Mouse (Mus musculus): ENCODE data around the gene Olfr1491. TPM values are rescaled to one million over a fixed set of nuclear protein-coding genes. Genes with fewer than 3 reads are reported as not detected.

Gene Olfr1491
- not detected in 2 replicates for polyA plus RNA-seq (2015; fragmentation: Nextera tagmentation; extraction: Ambion mirVana)

- Histone ChIP-seq H3K27ac (ENCODE audit: low read length) (no peak within 1 kb of the TSS), H3K4me3 (ENCODE audit: low read depth, low read length) (no peak within 1 kb of the TSS), H3K36me3 (ENCODE audit: control insufficient read depth, insufficient read depth, low read length) (no peaks in the 10 kb centered on the region), H3K9ac (ENCODE audit: low read depth, low read length) (no peak within 1 kb of the TSS), H3K9me3 (replicated peaks; ENCODE audit: control insufficient read depth, low read length, poor library complexity, severe bottlenecking) (no peaks in the 10 kb centered on the region), H3K4me1 (ENCODE audit: control insufficient read depth, insufficient read depth, low read length) (no peaks in the 10 kb centered on the region), H3K4me2 (ENCODE audit: low read length) (no peak within 1 kb of the TSS), H3K27me3 (ENCODE audit: control insufficient read depth, insufficient read depth, low read depth, low read length) (no peaks in the 10 kb centered on the region)
- ATAC-seq = no peak
- 84% methylated on average over 3 of the region's 3 CpGs for WGBS
Measured at GRCm38 (mm10) chr19:13696968-13697367, at the start of gene Olfr1491. Gene Olfr1491, plus strand, starts transcription at chr19:13697268.

- Histone ChIP-seq H3K36me3 (ENCODE audit: control insufficient read depth, insufficient read depth, low read length) (no peaks in the 10 kb centered on the region), H3K4me1 (ENCODE audit: control insufficient read depth, insufficient read depth, low read length) (no peaks in the 10 kb centered on the region), H3K9ac (ENCODE audit: low read depth, low read length) (no peak within 1 kb of the TSS), H3K4me2 (ENCODE audit: low read length) (no peak within 1 kb of the TSS), H3K27me3 (ENCODE audit: control insufficient read depth, insufficient read depth, low read depth, low read length) (no peaks in the 10 kb centered on the region), H3K9me3 (replicated peaks; ENCODE audit: control insufficient read depth, low read length, poor library complexity, severe bottlenecking) (peaks cover 6% of the 10 kb centered on the region; the same call in 1 of the 2 replicates), H3K4me3 (ENCODE audit: low read depth, low read length) (no peak within 1 kb of the TSS), H3K27ac (ENCODE audit: low read length) (no peak within 1 kb of the TSS)
- ATAC-seq = no peak
- 63% methylated on average over 1 of the region's 1 CpGs for WGBS
Measured at GRCm38 (mm10) chr19:13650791-13651190, 46.3 kb upstream of the Olfr1491 start, which contains the start of gene Olfr1490. Gene Olfr1490, plus strand, starts transcription at chr19:13651091.

- no peaks in the 10 kb centered on the region for H3K4me1 ChIP-seq (ENCODE audit: control insufficient read depth, insufficient read depth, low read length)
- H3K9ac ChIP-seq (ENCODE audit: low read depth, low read length) = no peak within 1 kb of the TSS
- 56% methylated on average over 2 of the region's 2 CpGs for WGBS
- H3K4me2 ChIP-seq (ENCODE audit: low read length) = no peak within 1 kb of the TSS
- H3K27me3 ChIP-seq (ENCODE audit: control insufficient read depth, insufficient read depth, low read depth, low read length) = no peaks in the 10 kb centered on the region
- ATAC-seq = no peak
- no peak within 1 kb of the TSS for H3K27ac ChIP-seq (ENCODE audit: low read length)
- H3K9me3 ChIP-seq (replicated peaks; ENCODE audit: control insufficient read depth, low read length, poor library complexity, severe bottlenecking) = no peaks in the 10 kb centered on the region
- H3K36me3 ChIP-seq (ENCODE audit: control insufficient read depth, insufficient read depth, low read length) = no peaks in the 10 kb centered on the region
- H3K4me3 ChIP-seq (ENCODE audit: low read depth, low read length) = no peak within 1 kb of the TSS
Measured at GRCm38 (mm10) chr19:13722978-13723377, 25.9 kb downstream of the Olfr1491 start, which contains the start of gene Olfr1493-ps1. Gene Olfr1493-ps1, plus strand, starts transcription at chr19:13723278.

DNA sequence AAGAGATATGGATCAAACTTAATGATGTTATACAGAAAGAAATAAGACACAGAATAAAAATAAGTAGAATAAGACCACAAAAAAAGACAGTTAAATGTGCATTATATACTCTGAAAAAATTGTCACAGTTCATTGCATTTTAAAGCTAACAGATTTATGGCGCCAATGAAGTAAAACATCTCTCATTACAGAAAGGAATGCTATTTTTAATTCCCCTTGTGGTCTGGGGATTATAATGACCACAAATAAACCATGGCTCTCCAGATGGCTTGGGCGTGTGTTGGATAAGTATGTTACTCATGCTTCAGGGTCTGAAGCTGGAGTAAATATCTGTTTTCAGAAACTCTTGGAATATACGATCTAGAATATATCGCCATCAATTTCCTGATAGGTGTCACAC, 42.4 kb downstream of the Olfr1491 start, which contains the start of gene Olfr1494:
Gene Olfr1494 (plus strand): TSS at position 301 of the 400 bp plus-strand sequence.
- Histone ChIP-seq H3K9ac (ENCODE audit: low read depth, low read length) (no peak within 1 kb of the TSS), H3K27me3 (ENCODE audit: control insufficient read depth, insufficient read depth, low read depth, low read length) (no peaks in the 10 kb centered on the region), H3K4me2 (ENCODE audit: low read length) (no peak within 1 kb of the TSS), H3K4me1 (ENCODE audit: control insufficient read depth, insufficient read depth, low read length) (no peaks in the 10 kb centered on the region), H3K27ac (ENCODE audit: low read length) (no peak within 1 kb of the TSS), H3K36me3 (ENCODE audit: control insufficient read depth, insufficient read depth, low read length) (no peaks in the 10 kb centered on the region), H3K9me3 (replicated peaks; ENCODE audit: control insufficient read depth, low read length, poor library complexity, severe bottlenecking) (no peaks in the 10 kb centered on the region), H3K4me3 (ENCODE audit: low read depth, low read length) (no peak within 1 kb of the TSS)
- ATAC-seq = no peak
- 91% methylated on average over 4 of the region's 4 CpGs for WGBS

DNA sequence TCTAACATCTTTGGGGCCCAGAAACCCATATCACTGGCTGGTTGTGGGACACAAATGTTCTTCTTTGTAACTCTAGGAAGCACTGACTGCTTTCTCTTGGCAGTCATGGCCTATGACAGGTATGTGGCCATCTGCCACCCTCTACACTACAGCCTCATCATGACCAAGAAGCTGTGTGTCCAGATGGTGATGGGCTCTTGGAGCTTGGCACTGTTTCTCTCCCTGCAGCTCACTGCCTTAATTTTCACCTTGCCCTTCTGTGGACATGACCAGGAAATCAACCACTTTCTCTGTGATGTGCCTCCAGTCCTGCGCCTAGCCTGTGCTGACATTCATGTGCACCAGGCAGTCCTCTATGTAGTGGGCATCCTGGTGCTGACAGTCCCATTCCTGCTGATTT, 52.3 kb downstream of the Olfr1491 start:
- no peak overlapping the region for H3K27ac ChIP-seq (ENCODE audit: low read length)
- H3K9ac ChIP-seq (ENCODE audit: low read depth, low read length) = no peak overlapping the region
- no peak overlapping the region for H3K4me3 ChIP-seq (ENCODE audit: low read depth, low read length)
- H3K4me1 ChIP-seq (ENCODE audit: control insufficient read depth, insufficient read depth, low read length) = no peaks in the 10 kb centered on the region
- H3K9me3 ChIP-seq (replicated peaks; ENCODE audit: control insufficient read depth, low read length, poor library complexity, severe bottlenecking) = no peaks in the 10 kb centered on the region
- ATAC-seq = no peak
- no peak overlapping the region for H3K4me2 ChIP-seq (ENCODE audit: low read length)
- no peaks in the 10 kb centered on the region for H3K27me3 ChIP-seq (ENCODE audit: control insufficient read depth, insufficient read depth, low read depth, low read length)
- H3K36me3 ChIP-seq (ENCODE audit: control insufficient read depth, insufficient read depth, low read length) = no peaks in the 10 kb centered on the region
- 94% methylated on average over 1 of the region's 1 CpGs for WGBS

Other genes with a start within 250 kb of the Olfr1491 start
- not detected in 2 replicates for gene Olfr1472, start 241.2 kb upstream of the Olfr1491 start, polyA plus RNA-seq (2015; fragmentation: Nextera tagmentation; extraction: Ambion mirVana)
- gene Olfr1474, start 227.7 kb upstream of the Olfr1491 start, polyA plus RNA-seq (2015; fragmentation: Nextera tagmentation; extraction: Ambion mirVana) = not detected in 2 replicates
- gene Olfr1475, start 217.1 kb upstream of the Olfr1491 start, polyA plus RNA-seq (2015; fragmentation: Nextera tagmentation; extraction: Ambion mirVana) = not detected in 2 replicates
- not detected in 2 replicates for gene Olfr1477, start 196.7 kb upstream of the Olfr1491 start, polyA plus RNA-seq (2015; fragmentation: Nextera tagmentation; extraction: Ambion mirVana)
- not detected in 2 replicates for gene Olfr1480, start 169.4 kb upstream of the Olfr1491 start, polyA plus RNA-seq (2015; fragmentation: Nextera tagmentation; extraction: Ambion mirVana)
- not detected in 2 replicates for gene Olfr1484, start 113.8 kb upstream of the Olfr1491 start, polyA plus RNA-seq (2015; fragmentation: Nextera tagmentation; extraction: Ambion mirVana)
- not detected in 2 replicates for gene Olfr1487, start 79.9 kb upstream of the Olfr1491 start, polyA plus RNA-seq (2015; fragmentation: Nextera tagmentation; extraction: Ambion mirVana)
- gene Olfr1489, start 65.6 kb upstream of the Olfr1491 start, polyA plus RNA-seq (2015; fragmentation: Nextera tagmentation; extraction: Ambion mirVana) = not detected in 2 replicates
- gene Olfr1490, start 46.2 kb upstream of the Olfr1491 start, polyA plus RNA-seq (2015; fragmentation: Nextera tagmentation; extraction: Ambion mirVana) = not detected in 2 replicates
- not detected in 2 replicates for gene Olfr1493-ps1, start 26.0 kb downstream of the Olfr1491 start, polyA plus RNA-seq (2015; fragmentation: Nextera tagmentation; extraction: Ambion mirVana)
- not detected in 2 replicates for gene Olfr1494, start 42.5 kb downstream of the Olfr1491 start, polyA plus RNA-seq (2015; fragmentation: Nextera tagmentation; extraction: Ambion mirVana)
- gene Olfr1495, start 67.3 kb downstream of the Olfr1491 start, polyA plus RNA-seq (2015; fragmentation: Nextera tagmentation; extraction: Ambion mirVana) = not detected in 2 replicates
- gene Olfr1496, start 80.6 kb downstream of the Olfr1491 start, polyA plus RNA-seq (2015; fragmentation: Nextera tagmentation; extraction: Ambion mirVana) = not detected in 2 replicates
- gene Olfr1497, start 100.9 kb downstream of the Olfr1491 start, polyA plus RNA-seq (2015; fragmentation: Nextera tagmentation; extraction: Ambion mirVana) = not detected in 2 replicates
- gene Olfr1499, start 122.2 kb downstream of the Olfr1491 start, polyA plus RNA-seq (2015; fragmentation: Nextera tagmentation; extraction: Ambion mirVana) = not detected in 2 replicates
- gene Olfr1500, start 133.2 kb downstream of the Olfr1491 start, polyA plus RNA-seq (2015; fragmentation: Nextera tagmentation; extraction: Ambion mirVana) = not detected in 2 replicates
- gene Olfr1501, start 153.4 kb downstream of the Olfr1491 start, polyA plus RNA-seq (2015; fragmentation: Nextera tagmentation; extraction: Ambion mirVana) = not detected in 2 replicates
- not detected in 2 replicates for gene Olfr1502, start 164.5 kb downstream of the Olfr1491 start, polyA plus RNA-seq (2015; fragmentation: Nextera tagmentation; extraction: Ambion mirVana)
- gene Olfr1504, start 200.7 kb downstream of the Olfr1491 start, polyA plus RNA-seq (2015; fragmentation: Nextera tagmentation; extraction: Ambion mirVana) = not detected in 2 replicates
- not detected in 2 replicates for gene Olfr1505, start 216.3 kb downstream of the Olfr1491 start, polyA plus RNA-seq (2015; fragmentation: Nextera tagmentation; extraction: Ambion mirVana)